Mouse (Mus musculus) stomach, postnatal 0 days (tissue): ENCODE results near the gene Cxcl16. TPM values are rescaled to one million over a fixed set of nuclear protein-coding genes. Genes with fewer than 3 reads are reported as not detected.
A peak's percentile ranks its signal among the peaks of the same experiment; 100 is the strongest.

ENCODE experiments used
- ATAC-seq: fragments of 200-750 bp; cut with Nextera tagmentation; 2 replicates; pipeline ENCODE4 v1.8.0; 2017; ENCODE audit not compliant: low FRiP score, low TSS enrichment
- DNase-seq: peaks from one replicate; pipeline ENCODE4 v3.0.0-alpha.2; 2016; ENCODE audit warnings: low spot score
- H3K27ac ChIP-seq: fragments of 300-500 bp; sonication (generic); replicated peaks from 2 replicates; pipeline ENCODE4 v1.5.1; 2014; ENCODE audit warnings: mild to moderate bottlenecking, control low read depth
- H3K27me3 ChIP-seq: fragments of 300-500 bp; sonication (generic); 2 replicates; pipeline ENCODE4 v1.6.1; 2014; ENCODE audit warnings: low read length; ENCODE audit not compliant: control insufficient read depth, insufficient read depth
- H3K36me3 ChIP-seq: fragments of 300-500 bp; sonication (generic); 2 replicates; pipeline ENCODE4 v1.6.1; 2014; ENCODE audit warnings: low read length, mixed read lengths; ENCODE audit not compliant: control insufficient read depth, insufficient read depth
- H3K4me1 ChIP-seq: fragments of 300-500 bp; sonication (generic); replicated peaks from 2 replicates; pipeline ENCODE4 v1.6.1; 2014; ENCODE audit warnings: antibody characterized with exemption; ENCODE audit not compliant: control insufficient read depth, insufficient read depth
- H3K4me2 ChIP-seq: fragments of 300-500 bp; sonication (generic); replicated peaks from 2 replicates; pipeline ENCODE4 v1.6.1; 2014; ENCODE audit warnings: low read depth, mild to moderate bottlenecking, control low read depth, moderate library complexity
- H3K4me3 ChIP-seq: fragments of 300-500 bp; sonication (generic); 2 replicates; pipeline ENCODE4 v1.5.1; 2014; ENCODE audit warnings: low read depth, low read length, control low read depth
- H3K9ac ChIP-seq: fragments of 300-500 bp; sonication (generic); 2 replicates; pipeline ENCODE4 v1.6.1; 2014; ENCODE audit warnings: mild to moderate bottlenecking, low read length, control low read depth, mixed read lengths
- H3K9me3 ChIP-seq: fragments of 300-500 bp; sonication (generic); 2 replicates; pipeline ENCODE4 v1.6.1; 2016; ENCODE audit warnings: low read length; ENCODE audit not compliant: control insufficient read depth
- CTCF ChIP-seq: IDR thresholded peaks from 2 replicates; pipeline ENCODE4 v1.5.1; 2016; ENCODE audit warnings: antibody characterized with exemption, low read depth, mild to moderate bottlenecking, moderate library complexity
- EP300 ChIP-seq: optimal IDR thresholded peaks from 2 replicates; pipeline ENCODE3; 2016; ENCODE audit warnings: antibody characterized with exemption
- WGBS: fragments of 180-500 bp; shearing (Covaris S2); extraction: QIAGEN DNeasy Blood & Tissue Kit; methylation state at CpG from one replicate; pipeline ENCODE4 v1.1.7; 2014; 5-methylcytosine and 5-hydroxymethylcytosine counted together
- polyA plus RNA-seq: library from polyadenylated mRNA; unstranded; fragments of >200 nt; fragmentation: Nextera tagmentation; extraction: Ambion mirVana; gene quantifications from 2 replicates; pipeline ENCODE4 v1.2.1, GENCODE M21; 2015

The Cxcl16 gene
- polyA plus RNA-seq, 1 experiment from 2014 or later, result 15.8 TPM

DNA sequence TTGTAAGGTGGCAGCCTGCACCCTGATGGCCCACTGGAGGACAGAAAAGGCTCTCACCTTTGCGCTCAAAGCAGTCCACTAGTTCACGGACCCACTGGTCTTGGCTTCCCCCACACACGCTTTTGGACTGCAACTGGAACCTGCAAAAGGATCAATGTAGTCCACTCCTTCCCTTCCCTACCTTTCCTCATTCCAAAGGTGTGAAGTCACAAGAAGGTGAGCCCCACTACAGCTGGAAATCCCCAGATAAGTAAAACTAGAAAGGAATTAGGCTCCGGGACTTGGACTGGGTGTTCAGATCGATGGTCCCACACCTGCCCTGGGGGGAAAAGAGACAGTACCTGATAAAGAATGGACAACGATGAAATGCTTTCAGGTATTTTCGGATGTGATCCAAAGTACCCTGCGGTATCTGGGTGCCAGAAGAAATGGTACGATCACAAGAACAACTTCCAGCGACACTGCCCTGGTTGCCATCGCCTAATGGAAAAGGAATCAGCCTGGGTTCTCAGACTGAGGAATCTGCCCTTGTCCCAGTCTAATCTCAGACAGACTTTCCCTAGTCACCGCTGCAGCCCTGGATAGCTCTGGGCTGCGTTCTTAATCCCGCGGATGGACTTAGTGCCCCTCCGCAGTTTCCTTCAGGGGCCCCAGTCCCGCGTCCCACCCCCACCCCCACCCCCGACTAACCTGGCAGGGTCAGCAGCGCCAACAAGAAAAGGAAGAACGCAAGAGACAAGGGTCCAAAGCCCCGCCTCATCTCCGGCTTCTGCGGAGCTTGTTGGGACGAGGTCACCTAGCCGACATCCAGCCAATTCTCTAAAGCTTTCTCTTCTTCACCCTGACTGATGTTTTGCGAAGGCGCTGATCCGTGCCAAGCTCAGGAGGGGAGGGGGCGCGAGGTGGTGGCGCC is 840 bp downstream of the Cxcl16 start, which contains the start of gene Zmynd15:
TSS of gene Zmynd15 (plus strand) at position 746 of the 913 bp plus-strand sequence.
- Histone ChIP-seq H3K9me3 (no peaks in the 10 kb centered on the region), H3K4me2 (peak within 1 kb of the TSS; percentile 92), H3K36me3 (peaks cover 3% of the 10 kb centered on the region), H3K9ac (peak within 1 kb of the TSS; percentile 75), H3K4me1 (no peaks in the 10 kb centered on the region; the same call in 1 of the 2 replicates), H3K27me3 (no peaks in the 10 kb centered on the region), H3K27ac (peak within 1 kb of the TSS; percentile 61), H3K4me3 (peak within 1 kb of the TSS; percentile 61)
- TF ChIP-seq EP300, result no peak
- TF ChIP-seq CTCF, result no peak
- DNase-seq (peak; percentile 39), ATAC-seq (peak; percentile 36)
- 13% methylated on average over 30 of the region's 32 CpGs for WGBS

DNA sequence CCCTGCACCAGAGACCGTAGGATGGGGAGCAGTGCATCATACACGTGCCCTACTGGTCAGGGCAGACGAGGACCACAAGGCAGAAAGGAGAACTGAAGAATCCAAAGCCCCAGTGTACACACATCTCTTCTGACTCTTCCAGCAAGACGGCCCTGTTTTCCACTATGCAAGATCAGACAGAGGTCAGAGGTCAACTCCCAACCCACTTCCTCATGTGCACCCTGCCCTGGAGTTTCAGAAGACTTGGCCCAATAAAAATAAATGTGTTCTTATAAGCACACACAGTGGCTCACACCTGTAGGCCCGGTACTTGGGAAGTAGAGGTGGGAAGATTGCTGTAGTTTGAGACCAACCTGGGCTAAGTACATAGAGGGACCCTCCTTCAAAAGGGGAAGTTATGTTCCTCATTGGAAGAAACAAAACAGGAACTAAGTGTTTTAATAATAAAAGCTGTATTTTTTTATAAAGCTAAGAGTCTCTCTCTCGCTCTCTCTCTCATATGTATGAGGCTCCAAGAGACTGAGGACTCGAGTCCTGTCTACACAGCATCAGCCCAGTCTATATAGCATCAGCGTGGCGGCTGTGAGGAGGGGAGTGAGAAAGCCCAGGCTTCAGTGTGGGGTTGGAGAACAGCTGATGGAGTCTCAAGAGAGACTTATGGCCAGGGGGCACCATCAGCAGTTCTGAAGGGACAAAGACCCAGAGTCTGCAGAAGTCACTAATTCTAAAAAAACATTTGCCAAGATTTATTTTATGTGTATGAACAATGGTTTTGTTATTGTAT is 6.3 kb downstream of the Cxcl16 start:
- WGBS, result 80% methylated on average over 9 of the region's 9 CpGs
- no peaks in the 10 kb centered on the region for H3K27me3 ChIP-seq
- H3K9me3 ChIP-seq, result no peaks in the 10 kb centered on the region
- no peak overlapping the region for H3K4me3 ChIP-seq
- TF ChIP-seq EP300 (no peak), CTCF (no peak)
- no peak overlapping the region for H3K9ac ChIP-seq
- peak overlapping the region; percentile 50; the same call in 1 of the 2 replicates for H3K4me2 ChIP-seq
- no peak for DNase-seq
- H3K4me1 ChIP-seq, result no peaks in the 10 kb centered on the region
- ATAC-seq, result no peak; the same call in 1 of the 2 replicates
- H3K36me3 ChIP-seq, result peaks cover 8% of the 10 kb centered on the region
- no peak overlapping the region for H3K27ac ChIP-seq

DNA sequence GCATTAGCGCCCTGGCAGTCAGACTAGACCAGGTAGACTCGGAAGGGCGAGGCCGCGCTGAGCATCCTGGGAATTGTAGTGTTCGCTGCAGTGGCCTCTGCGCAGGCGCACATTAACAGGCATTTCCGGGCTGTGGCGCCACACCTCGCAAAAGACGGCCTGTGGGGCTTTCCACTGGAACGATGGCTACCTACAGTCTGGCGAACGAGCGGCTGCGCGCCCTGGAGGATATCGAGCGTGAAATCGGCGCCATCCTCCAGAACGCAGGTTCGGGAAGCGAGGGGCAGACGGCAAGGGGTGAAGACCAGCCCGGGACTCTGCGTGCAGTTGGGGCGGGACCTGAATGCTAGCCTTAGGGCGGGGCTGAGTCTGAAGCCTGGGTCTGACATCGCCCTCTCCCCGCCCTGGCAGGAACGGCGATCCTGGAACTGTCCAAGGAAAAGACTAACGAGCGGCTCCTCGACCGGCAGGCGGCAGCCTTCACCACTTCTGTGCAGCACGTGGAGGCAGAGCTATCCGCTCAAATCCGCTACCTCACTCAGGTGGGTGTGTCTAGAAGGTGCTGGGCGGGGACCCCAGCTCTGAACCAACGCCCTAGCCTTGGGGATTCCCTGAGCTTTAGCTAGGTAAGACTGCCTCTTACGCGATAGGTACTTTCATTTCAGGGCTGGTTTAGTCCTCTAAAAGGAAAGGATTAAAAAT is 7.8 kb downstream of the Cxcl16 start, which contains the start of gene Med11:
TSS of gene Med11 (plus strand) at position 123 of the 702 bp plus-strand sequence.
- peak; percentile 99 for DNase-seq
- under 1% methylated on average over 46 of the region's 46 CpGs for WGBS
- Histone ChIP-seq H3K4me2 (peak within 1 kb of the TSS; percentile 50), H3K9me3 (no peaks in the 10 kb centered on the region), H3K36me3 (peaks cover 8% of the 10 kb centered on the region), H3K27me3 (no peaks in the 10 kb centered on the region), H3K4me1 (no peaks in the 10 kb centered on the region), H3K27ac (peak within 1 kb of the TSS; percentile 97), H3K4me3 (peak within 1 kb of the TSS; percentile 62), H3K9ac (peak within 1 kb of the TSS; percentile 79)
- TF ChIP-seq EP300, result peak; percentile 34
- TF ChIP-seq CTCF, result peak; percentile 98
- ATAC-seq, result peak; percentile 98

DNA sequence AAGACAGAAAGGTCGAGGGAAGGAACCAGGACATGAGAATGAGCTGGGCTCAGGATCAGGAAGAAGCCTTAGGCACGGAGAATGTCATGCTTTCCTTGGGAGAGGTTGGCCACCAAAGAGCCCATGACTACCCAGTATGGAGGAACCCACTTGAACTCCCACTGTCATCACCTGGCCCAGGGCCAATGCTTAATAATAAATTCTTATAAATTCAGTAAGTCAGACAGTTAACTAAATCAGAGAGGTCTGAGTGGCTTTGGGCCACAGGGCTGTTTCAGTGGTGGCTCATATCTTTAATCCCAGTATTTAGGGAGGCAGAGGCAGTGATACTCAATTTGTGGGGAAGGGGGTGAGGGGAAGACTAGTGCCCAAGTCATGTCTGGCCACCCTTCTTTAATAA is 8.9 kb downstream of the Cxcl16 start:
- Histone ChIP-seq H3K9ac (no peak overlapping the region), H3K4me1 (no peaks in the 10 kb centered on the region), H3K27me3 (no peaks in the 10 kb centered on the region), H3K27ac (no peak overlapping the region), H3K4me2 (peak overlapping the region; percentile 50; the same call in 1 of the 2 replicates), H3K4me3 (no peak overlapping the region), H3K36me3 (peaks cover 8% of the 10 kb centered on the region), H3K9me3 (no peaks in the 10 kb centered on the region)
- DNase-seq (no peak), ATAC-seq (no peak)
- TF ChIP-seq EP300 (no peak), CTCF (no peak)
- 82% methylated on average over 2 of the region's 2 CpGs for WGBS

DNA sequence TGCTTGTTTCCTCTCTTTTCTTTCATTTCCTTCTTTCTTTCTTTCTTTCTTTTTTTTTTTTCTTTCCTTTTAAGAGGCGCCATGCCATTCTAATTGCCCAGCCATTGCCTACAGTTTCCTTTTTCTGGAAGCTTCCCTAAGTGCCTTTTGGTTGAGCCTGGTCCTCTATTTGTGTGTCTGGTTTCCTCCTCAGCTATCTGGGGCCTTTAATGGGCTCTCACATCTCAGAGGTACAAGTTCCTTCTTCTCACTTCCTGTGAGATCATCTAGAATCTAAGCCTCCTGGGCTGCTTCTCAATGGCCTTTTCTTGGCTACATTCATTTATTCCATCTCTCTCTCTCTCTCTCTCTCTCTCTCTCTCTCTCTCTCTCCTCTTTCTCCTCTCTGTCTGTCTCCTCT is 12.4 kb downstream of the Cxcl16 start:
- H3K27ac ChIP-seq, result no peak overlapping the region
- no peak for TF ChIP-seq CTCF
- no peak for TF ChIP-seq EP300
- no peaks in the 10 kb centered on the region for H3K27me3 ChIP-seq
- H3K4me2 ChIP-seq, result no peak overlapping the region
- no peak overlapping the region for H3K4me3 ChIP-seq
- no peak overlapping the region for H3K9ac ChIP-seq
- WGBS, result 72% methylated on average over 1 of the region's 1 CpGs
- ATAC-seq (no peak), DNase-seq (no peak)
- H3K9me3 ChIP-seq, result no peaks in the 10 kb centered on the region
- no peaks in the 10 kb centered on the region for H3K36me3 ChIP-seq
- no peaks in the 10 kb centered on the region for H3K4me1 ChIP-seq
